Mouse (Mus musculus) megakaryocyte, embryonic 14.5 days (primary cell): ENCODE data around the gene Gm10490.

Source experiments
- FLI1 ChIP-seq: IDR thresholded peaks from 2 replicates; pipeline ENCODE4 v1.6.1; 2012; ENCODE audit warnings: low read length, inconsistent platforms, mixed read lengths
- GATA1 ChIP-seq: IDR thresholded peaks from 3 replicates; pipeline ENCODE4 v1.6.1; 2012; ENCODE audit warnings: mixed read lengths, low read length, inconsistent platforms, borderline replicate concordance

DNA sequence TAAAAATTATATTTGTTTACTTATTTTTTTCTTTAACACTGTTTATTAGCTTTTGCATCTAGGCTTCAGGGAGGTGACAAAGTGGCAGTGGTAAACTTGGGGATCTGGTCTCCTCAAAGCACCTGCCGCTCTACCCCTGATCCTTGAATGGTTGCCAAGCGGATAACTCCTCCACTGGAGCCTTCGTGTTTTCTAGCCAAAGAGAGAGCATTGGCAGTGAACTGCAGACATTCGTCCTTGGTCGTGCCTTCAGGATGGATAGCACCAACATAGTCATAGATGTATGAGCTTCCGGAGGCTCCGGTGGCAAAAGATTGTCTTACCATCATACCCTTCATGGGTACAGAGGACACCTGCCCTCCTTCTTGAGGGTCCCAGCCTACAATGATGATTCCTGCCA, 40.7 kb downstream of the Gm10490 start:
- TF ChIP-seq GATA1 (no peak), FLI1 (no peak)
